Mouse (Mus musculus) olfactory bulb, adult 2 months (tissue): ENCODE data around the gene Erc2.

Source experiments
- CTCF ChIP-seq: fragments of 200-500 bp; IDR thresholded peaks from 2 replicates; pipeline ENCODE4 v1.5.1; 2012; ENCODE audit warnings: low read depth, mild to moderate bottlenecking, low read length, moderate library complexity; ENCODE audit not compliant: insufficient read depth
- POLR2A ChIP-seq: fragments of 200-500 bp; IDR thresholded peaks from 2 replicates; pipeline ENCODE4 v1.6.1; 2012; ENCODE audit warnings: mild to moderate bottlenecking, low read depth, low read length, moderate library complexity; ENCODE audit not compliant: insufficient read depth

DNA sequence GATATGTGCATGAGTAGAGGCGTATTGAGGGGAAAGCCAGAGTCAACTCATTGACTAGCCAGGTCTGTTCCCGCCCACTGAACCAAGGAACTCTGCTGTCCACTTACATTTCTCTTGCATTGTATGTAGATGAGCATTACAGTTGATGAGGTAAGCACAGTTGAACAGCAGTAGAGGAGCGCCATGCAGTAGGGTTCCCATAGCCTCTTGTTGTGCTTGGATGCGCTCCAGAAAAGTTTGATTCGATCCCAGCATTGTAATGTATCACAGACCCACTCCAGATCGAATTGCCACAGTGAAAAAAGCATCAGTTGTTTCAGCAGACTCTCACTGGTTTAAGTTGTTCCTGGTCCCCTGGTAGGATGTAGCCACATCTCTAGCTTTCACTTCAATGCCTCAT lies 656.7 kb downstream of the Erc2 start:
- no peak for TF ChIP-seq CTCF
- TF ChIP-seq POLR2A = no peak
